Mouse (Mus musculus): ENCODE data around the gene S100a13. TPM values are rescaled to one million over a fixed set of nuclear protein-coding genes. Genes with fewer than 3 reads are reported as not detected.

S100a13 gene
- polyA plus RNA-seq, 1 experiment from 2014 or later: 11.7 TPM

DNA sequence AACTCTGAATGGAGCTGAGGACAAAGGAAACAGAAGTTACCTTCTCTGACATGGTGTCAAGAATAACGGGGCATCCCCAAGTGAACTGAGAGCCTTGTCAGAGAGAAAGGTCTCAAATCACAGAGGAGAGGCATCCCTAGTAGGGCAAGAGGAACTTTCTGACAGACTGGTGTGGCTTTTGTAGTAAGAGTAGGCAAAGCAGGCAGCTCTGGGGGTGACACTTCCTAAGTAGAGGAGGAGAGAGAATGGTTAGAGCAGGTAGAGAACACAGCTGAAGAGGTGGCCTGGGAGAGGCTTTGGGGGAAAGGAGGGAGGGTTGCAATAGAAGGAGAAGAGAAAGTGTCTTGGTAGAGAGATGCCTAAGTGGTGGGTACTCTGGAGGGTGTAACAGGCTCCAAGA is 21.2 kb downstream of the S100a13 start:
- Histone ChIP-seq H3K4me2 (no peak overlapping the region), H3K27ac (replicated peaks) (no peak overlapping the region), H3K4me1 (no peaks in the 10 kb centered on the region), H3K27me3 (replicated peaks) (no peaks in the 10 kb centered on the region), H3K4me3 (replicated peaks) (no peak overlapping the region), H3K36me3 (no peaks in the 10 kb centered on the region), H3K9ac (replicated peaks) (no peak overlapping the region), H3K9me3 (replicated peaks) (no peaks in the 10 kb centered on the region)
- WGBS: 67% methylated on average over 1 of the region's 1 CpGs
- no peak for ATAC-seq (ENCODE audit: low FRiP score)

DNA sequence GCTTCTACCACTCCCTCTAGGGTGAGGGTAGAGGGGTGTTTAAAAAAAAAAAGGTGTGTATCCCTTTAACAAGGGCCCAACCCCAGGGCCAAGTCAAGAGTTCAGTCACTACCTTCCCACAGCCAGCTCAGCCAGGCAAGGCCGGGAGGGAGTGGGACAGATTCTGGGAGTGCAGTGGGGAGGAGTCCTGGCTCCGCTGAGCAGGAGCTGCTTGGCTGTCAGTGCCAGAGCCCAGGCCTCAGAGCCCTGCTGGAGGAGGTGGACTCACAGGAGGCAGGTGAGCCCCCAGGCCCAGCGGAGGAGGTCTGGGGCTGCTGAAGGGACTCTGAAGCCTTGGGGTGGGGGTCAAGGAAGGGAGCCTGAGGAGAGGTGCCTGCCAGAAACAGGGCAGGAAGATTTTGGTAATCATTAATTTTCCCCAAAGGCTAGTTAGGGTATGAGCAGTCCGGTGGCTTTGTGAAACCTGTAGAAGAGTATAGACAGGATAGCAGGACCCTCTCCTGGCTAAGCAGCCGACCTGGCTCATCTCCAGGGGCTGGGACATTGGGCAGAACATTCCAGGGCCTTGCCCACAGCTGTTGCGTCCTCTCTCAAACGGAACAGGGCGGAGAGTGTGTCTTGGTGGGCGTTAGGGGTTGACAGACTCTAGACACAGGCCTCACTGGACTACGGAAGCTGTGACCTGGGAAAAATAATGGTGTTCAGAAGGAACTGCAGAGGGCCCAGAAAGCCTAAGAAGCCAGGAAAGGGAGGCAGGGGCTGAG is 23.1 kb downstream of the S100a13 start, which contains the start of gene S100a16:
Gene S100a16, plus strand, starts transcription at position 114 of the 764 bp plus-strand sequence.
- Histone ChIP-seq H3K9me3 (replicated peaks) (no peaks in the 10 kb centered on the region), H3K36me3 (no peaks in the 10 kb centered on the region), H3K4me3 (replicated peaks) (no peak within 1 kb of the TSS), H3K9ac (replicated peaks) (no peak within 1 kb of the TSS), H3K4me1 (peaks cover 6% of the 10 kb centered on the region; the same call in 1 of the 2 replicates), H3K27ac (replicated peaks) (no peak within 1 kb of the TSS), H3K4me2 (peak within 1 kb of the TSS; percentile 5; the same call in 1 of the 2 replicates), H3K27me3 (replicated peaks) (no peaks in the 10 kb centered on the region)
- peak; percentile 51; the same call in 1 of the 2 replicates for ATAC-seq (ENCODE audit: low FRiP score)
- 49% methylated on average over 10 of the region's 10 CpGs for WGBS

DNA sequence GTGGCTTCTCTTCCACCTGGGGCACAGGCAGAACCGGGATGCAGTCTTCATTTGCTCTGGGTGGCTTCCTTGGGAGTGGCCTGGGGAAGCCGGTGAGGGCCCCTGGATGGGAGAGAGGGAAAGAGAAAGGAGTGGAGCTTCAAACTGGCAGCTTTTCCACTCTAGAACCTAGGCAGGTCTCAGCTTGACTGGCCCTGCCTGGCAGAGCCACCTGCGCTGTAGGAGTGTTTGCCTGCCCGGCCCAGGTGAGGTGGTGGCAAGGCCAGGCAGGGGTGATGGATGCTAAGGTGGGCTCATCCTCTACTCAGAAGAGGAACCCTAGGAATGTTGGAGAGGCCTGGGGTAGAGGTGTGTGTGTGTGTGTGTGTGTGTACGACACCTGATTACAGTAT is 23.7 kb downstream of the S100a13 start:
- 83% methylated on average over 5 of the region's 5 CpGs for WGBS
- no peak for ATAC-seq (ENCODE audit: low FRiP score)
- Histone ChIP-seq H3K27ac (replicated peaks) (no peak overlapping the region), H3K4me1 (peaks cover 6% of the 10 kb centered on the region; the same call in 1 of the 2 replicates), H3K27me3 (replicated peaks) (no peaks in the 10 kb centered on the region), H3K4me3 (replicated peaks) (no peak overlapping the region), H3K9me3 (replicated peaks) (no peaks in the 10 kb centered on the region), H3K4me2 (peak overlapping the region; percentile 5; the same call in 1 of the 2 replicates), H3K36me3 (no peaks in the 10 kb centered on the region), H3K9ac (replicated peaks) (no peak overlapping the region)

- H3K9me3 ChIP-seq (replicated peaks): no peaks in the 10 kb centered on the region
- WGBS: 34% methylated on average over 4 of the region's 4 CpGs
- no peak overlapping the region for H3K4me3 ChIP-seq (replicated peaks)
- no peaks in the 10 kb centered on the region for H3K36me3 ChIP-seq
- peak; percentile 25; the same call in 1 of the 2 replicates for ATAC-seq (ENCODE audit: low FRiP score)
- H3K9ac ChIP-seq (replicated peaks): no peak overlapping the region
- no peaks in the 10 kb centered on the region for H3K27me3 ChIP-seq (replicated peaks)
- peaks cover 6% of the 10 kb centered on the region; the same call in 1 of the 2 replicates for H3K4me1 ChIP-seq
- no peak overlapping the region for H3K27ac ChIP-seq (replicated peaks)
- peak overlapping the region; percentile 15; the same call in 1 of the 2 replicates for H3K4me2 ChIP-seq
Observed at GRCm38 (mm10) chr3:90540904-90541303, 26.7 kb downstream of the S100a13 start.

DNA sequence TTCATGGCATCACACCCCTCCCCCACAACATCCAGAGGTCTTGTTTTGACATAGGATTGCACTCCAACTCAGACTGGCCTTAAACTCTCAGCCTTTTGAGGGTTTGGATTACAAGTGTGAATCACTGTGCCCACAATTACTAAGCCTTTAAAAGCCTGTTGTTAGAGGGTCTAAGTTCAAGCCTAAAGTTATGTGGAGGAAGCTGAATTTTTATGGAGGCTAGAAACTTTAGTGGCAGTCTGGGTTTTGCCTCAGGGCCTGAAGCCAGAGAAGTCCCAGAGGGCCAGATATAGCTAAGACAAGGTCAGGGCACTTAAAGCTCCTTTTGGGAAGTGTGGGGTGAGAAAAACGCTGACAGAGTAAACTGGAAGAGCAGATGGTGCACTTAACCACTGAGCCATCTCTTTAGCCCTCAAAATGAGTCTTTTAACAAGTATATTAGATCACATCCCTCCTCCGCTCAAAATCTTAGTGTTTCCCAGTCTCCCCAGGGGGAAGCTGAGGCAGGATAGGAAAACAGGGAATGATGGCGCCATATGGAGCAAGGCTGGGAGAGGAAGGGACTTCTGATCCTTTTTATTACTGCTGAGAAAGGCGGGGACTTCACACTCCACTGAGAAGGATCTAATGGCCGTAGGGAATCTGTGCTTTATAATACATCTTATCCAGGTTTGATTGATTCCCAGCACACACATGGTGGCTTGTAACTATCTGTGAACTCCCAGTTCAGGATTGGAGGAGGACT is 35.6 kb downstream of the S100a13 start:
- Histone ChIP-seq H3K27me3 (replicated peaks) (no peaks in the 10 kb centered on the region), H3K4me2 (no peak overlapping the region), H3K9ac (replicated peaks) (no peak overlapping the region), H3K27ac (replicated peaks) (no peak overlapping the region), H3K36me3 (no peaks in the 10 kb centered on the region), H3K9me3 (replicated peaks) (no peaks in the 10 kb centered on the region), H3K4me1 (no peaks in the 10 kb centered on the region), H3K4me3 (replicated peaks) (no peak overlapping the region)
- 48% methylated on average over 5 of the region's 5 CpGs for WGBS
- no peak for ATAC-seq (ENCODE audit: low FRiP score)

- 96% methylated on average over 2 of the region's 2 CpGs for WGBS
- Histone ChIP-seq H3K9me3 (replicated peaks) (no peaks in the 10 kb centered on the region), H3K27ac (replicated peaks) (no peak overlapping the region), H3K4me2 (no peak overlapping the region), H3K9ac (replicated peaks) (no peak overlapping the region), H3K4me3 (replicated peaks) (no peak overlapping the region), H3K27me3 (replicated peaks) (no peaks in the 10 kb centered on the region), H3K36me3 (no peaks in the 10 kb centered on the region), H3K4me1 (no peaks in the 10 kb centered on the region)
- ATAC-seq (ENCODE audit: low FRiP score): no peak
Observed at GRCm38 (mm10) chr3:90550421-90550790, 36.2 kb downstream of the S100a13 start.

- Histone ChIP-seq H3K36me3 (no peaks in the 10 kb centered on the region), H3K4me1 (no peaks in the 10 kb centered on the region), H3K4me2 (no peak overlapping the region), H3K27ac (replicated peaks) (no peak overlapping the region), H3K9me3 (replicated peaks) (no peaks in the 10 kb centered on the region), H3K4me3 (replicated peaks) (no peak overlapping the region), H3K27me3 (replicated peaks) (no peaks in the 10 kb centered on the region), H3K9ac (replicated peaks) (no peak overlapping the region)
- 85% methylated on average over 2 of the region's 2 CpGs for WGBS
- ATAC-seq (ENCODE audit: low FRiP score): no peak
Observed at GRCm38 (mm10) chr3:90552231-90552630, 38.0 kb downstream of the S100a13 start.

DNA sequence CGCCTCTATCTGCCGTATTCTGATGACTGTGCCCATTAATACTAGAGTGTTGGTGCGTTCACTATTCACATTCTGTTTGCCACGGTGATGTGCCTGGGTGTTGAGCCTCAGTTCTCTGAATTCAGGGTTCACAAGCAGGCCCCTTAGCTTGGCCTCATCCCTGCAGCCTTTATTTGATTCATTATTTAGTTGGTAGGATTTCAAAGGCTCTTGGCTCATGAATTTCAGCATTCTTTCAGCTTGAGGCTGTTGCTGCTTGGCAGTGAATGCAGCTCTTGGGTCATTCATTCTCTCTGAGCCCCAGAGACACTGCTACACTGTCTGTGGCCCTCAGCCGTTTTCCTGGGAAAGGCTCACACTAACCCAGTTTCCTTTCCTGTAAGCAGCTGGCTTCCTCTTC is 41.7 kb downstream of the S100a13 start:
- 0 out of 2 replicates have a peak overlapping the region, but pooled peaks have one; percentile 28 for H3K27ac ChIP-seq (replicated peaks)
- 34% methylated on average over 5 of the region's 5 CpGs for WGBS
- no peaks in the 10 kb centered on the region for H3K9me3 ChIP-seq (replicated peaks)
- H3K36me3 ChIP-seq: no peaks in the 10 kb centered on the region
- peak; percentile 86 for ATAC-seq (ENCODE audit: low FRiP score)
- H3K4me1 ChIP-seq: no peaks in the 10 kb centered on the region
- no peaks in the 10 kb centered on the region for H3K27me3 ChIP-seq (replicated peaks)
- no peak overlapping the region for H3K9ac ChIP-seq (replicated peaks)
- no peak overlapping the region for H3K4me3 ChIP-seq (replicated peaks)
- H3K4me2 ChIP-seq: no peak overlapping the region

GRCm38 (mm10) chr3:90560008-90560628 is 45.9 kb downstream of the S100a13 start, which contains the start of gene S100a3:
Gene S100a3 (plus strand): TSS chr3:90560578.
- no peak within 1 kb of the TSS for H3K9ac ChIP-seq (replicated peaks)
- no peaks in the 10 kb centered on the region for H3K4me1 ChIP-seq
- no peak within 1 kb of the TSS for H3K4me2 ChIP-seq
- no peaks in the 10 kb centered on the region for H3K9me3 ChIP-seq (replicated peaks)
- no peak within 1 kb of the TSS for H3K27ac ChIP-seq (replicated peaks)
- no peak within 1 kb of the TSS for H3K4me3 ChIP-seq (replicated peaks)
- H3K27me3 ChIP-seq (replicated peaks): no peaks in the 10 kb centered on the region
- H3K36me3 ChIP-seq: no peaks in the 10 kb centered on the region
- WGBS: 76% methylated on average over 6 of the region's 6 CpGs
- ATAC-seq (ENCODE audit: low FRiP score): no peak

Data from neural tube, embryonic 15.5 days (tissue).